Mouse (Mus musculus) lung, embryonic 16.5 days (tissue): Measurements from ENCODE around the gene Cd300ld4. TPM values are rescaled to one million over a fixed set of nuclear protein-coding genes. Genes with fewer than 3 reads are reported as not detected.
"Not testable (repeated sequence)": the region's sequence is repeated elsewhere in the genome, so short reads cannot be mapped to it uniquely, and the experiment has no call there.

Source experiments
- ATAC-seq: fragments of 200-750 bp; cut with Nextera tagmentation; 2 replicates; pipeline ENCODE4 v1.8.0; 2017; ENCODE audit warnings: low read depth, mild to moderate bottlenecking, moderate library complexity
- H3K27ac ChIP-seq: fragments of 300-500 bp; sonication (generic); 2 replicates; pipeline ENCODE4 v1.5.1; 2014; ENCODE audit warnings: mild to moderate bottlenecking, control low read depth, low read length
- H3K27me3 ChIP-seq: fragments of 300-500 bp; sonication (generic); 2 replicates; pipeline ENCODE4 v1.6.1; 2014; ENCODE audit warnings: low read depth, low read length, mixed read lengths; ENCODE audit not compliant: control insufficient read depth, insufficient read depth
- H3K36me3 ChIP-seq: fragments of 300-500 bp; sonication (generic); 2 replicates; pipeline ENCODE4 v1.6.1; 2014; ENCODE audit warnings: low read length; ENCODE audit not compliant: control insufficient read depth, insufficient read depth
- H3K4me1 ChIP-seq: fragments of 300-500 bp; sonication (generic); replicated peaks from 2 replicates; pipeline ENCODE4 v1.6.1; 2014; ENCODE audit warnings: low read length, mixed read lengths; ENCODE audit not compliant: control insufficient read depth, insufficient read depth
- H3K4me2 ChIP-seq: fragments of 300-500 bp; sonication (generic); 2 replicates; pipeline ENCODE4 v1.6.1; 2014; ENCODE audit warnings: low read depth, low read length, control low read depth
- H3K4me3 ChIP-seq: fragments of 300-500 bp; sonication (generic); 2 replicates; pipeline ENCODE4 v1.5.1; 2014; ENCODE audit warnings: mild to moderate bottlenecking, low read length, control low read depth
- H3K9ac ChIP-seq: fragments of 300-500 bp; sonication (generic); 2 replicates; pipeline ENCODE4 v1.6.1; 2014; ENCODE audit warnings: low read length, control low read depth
- H3K9me3 ChIP-seq: fragments of 300-500 bp; sonication (generic); 2 replicates; pipeline ENCODE4 v1.6.1; 2016; ENCODE audit warnings: low read length; ENCODE audit not compliant: control insufficient read depth
- WGBS: fragments of 180-500 bp; shearing (Covaris S2); extraction: QIAGEN DNeasy Blood & Tissue Kit; methylation state at CpG from one replicate; pipeline ENCODE4 v1.1.7; 2014; 5-methylcytosine and 5-hydroxymethylcytosine counted together
- polyA plus RNA-seq: library from polyadenylated mRNA; unstranded; fragments of >200 nt; fragmentation: Nextera tagmentation; extraction: Ambion mirVana; gene quantifications from 2 replicates; pipeline ENCODE4 v1.2.1, GENCODE M21; 2015

Cd300ld4 gene
- polyA plus RNA-seq, 1 experiment from 2014 or later = not detected

GRCm38 (mm10) chr11:115058701-115059100 lies 31.9 kb upstream of the Cd300ld4 start:
- no peak for ATAC-seq
- no peaks in the 10 kb centered on the region for H3K27me3 ChIP-seq
- no peak overlapping the region for H3K4me3 ChIP-seq
- no peaks in the 10 kb centered on the region for H3K9me3 ChIP-seq
- 72% methylated on average over 4 of the region's 4 CpGs for WGBS
- no peaks in the 10 kb centered on the region for H3K36me3 ChIP-seq
- H3K4me1 ChIP-seq = no peaks in the 10 kb centered on the region
- H3K9ac ChIP-seq = no peak overlapping the region
- no peak overlapping the region for H3K4me2 ChIP-seq
- H3K27ac ChIP-seq = no peak overlapping the region

DNA sequence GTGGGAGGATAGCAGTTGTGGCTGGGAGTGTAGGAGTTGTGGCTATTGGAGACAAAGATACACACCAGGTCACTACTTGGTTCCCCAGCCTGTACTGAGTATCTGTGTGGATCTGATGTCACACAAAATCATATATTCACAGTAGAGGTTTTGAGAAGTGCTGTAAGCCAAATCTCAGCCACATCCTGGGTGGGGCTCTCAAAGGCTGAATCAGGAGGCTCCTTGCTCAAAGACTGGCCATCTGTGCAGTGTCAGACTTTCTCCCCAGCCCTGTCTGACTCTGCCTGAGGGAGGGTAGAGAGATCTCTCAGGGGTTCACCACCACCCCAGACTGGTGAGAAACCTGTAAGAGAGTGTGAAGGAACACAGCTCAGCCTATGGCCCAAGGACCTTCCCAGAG lies 27.7 kb upstream of the Cd300ld4 start:
- Histone ChIP-seq H3K9ac (no peak overlapping the region), H3K27me3 (no peaks in the 10 kb centered on the region), H3K27ac (no peak overlapping the region), H3K9me3 (no peaks in the 10 kb centered on the region), H3K36me3 (no peaks in the 10 kb centered on the region), H3K4me2 (no peak overlapping the region), H3K4me3 (no peak overlapping the region), H3K4me1 (no peaks in the 10 kb centered on the region)
- no peak for ATAC-seq

DNA sequence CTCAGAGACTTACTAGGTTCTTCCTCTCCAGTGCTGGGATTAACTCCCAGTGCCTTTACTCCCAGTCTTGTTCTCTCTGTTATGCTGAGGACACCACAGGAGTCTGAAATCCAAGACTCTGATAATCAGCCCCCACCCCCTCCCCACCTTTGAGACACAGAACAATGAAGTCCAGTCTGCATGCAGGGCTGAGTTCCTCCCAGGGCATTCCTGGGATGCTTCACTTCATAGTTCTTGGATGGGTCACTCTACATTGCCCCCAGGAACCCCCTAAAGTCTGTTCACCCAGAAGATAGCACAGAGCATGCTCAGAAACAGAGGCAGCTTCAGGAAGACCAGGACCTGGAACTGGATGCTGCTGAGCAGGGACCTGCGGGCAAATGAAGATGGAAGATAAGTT lies 26.2 kb upstream of the Cd300ld4 start:
- no peaks in the 10 kb centered on the region for H3K27me3 ChIP-seq
- 67% methylated on average over 1 of the region's 1 CpGs for WGBS
- H3K9ac ChIP-seq = no peak overlapping the region
- H3K4me3 ChIP-seq = no peak overlapping the region
- ATAC-seq = no peak
- no peak overlapping the region for H3K27ac ChIP-seq
- no peak overlapping the region for H3K4me2 ChIP-seq
- H3K9me3 ChIP-seq = no peaks in the 10 kb centered on the region
- no peaks in the 10 kb centered on the region for H3K4me1 ChIP-seq
- H3K36me3 ChIP-seq = no peaks in the 10 kb centered on the region

GRCm38 (mm10) chr11:115052206-115052605 lies 25.4 kb upstream of the Cd300ld4 start:
- Histone ChIP-seq H3K4me1 (no peaks in the 10 kb centered on the region), H3K36me3 (no peaks in the 10 kb centered on the region), H3K27me3 (no peaks in the 10 kb centered on the region), H3K27ac (no peak overlapping the region), H3K9ac (no peak overlapping the region), H3K9me3 (no peaks in the 10 kb centered on the region), H3K4me2 (no peak overlapping the region), H3K4me3 (no peak overlapping the region)
- ATAC-seq = no peak
- 2% methylated on average over 9 of the region's 9 CpGs for WGBS

GRCm38 (mm10) chr11:115049282-115049895 lies 22.6 kb upstream of the Cd300ld4 start:
- Histone ChIP-seq H3K4me1 (no peaks in the 10 kb centered on the region), H3K4me2 (no peak overlapping the region)
- 38% methylated on average over 3 of the region's 3 CpGs for WGBS

GRCm38 (mm10) chr11:115048259-115048658 lies 21.4 kb upstream of the Cd300ld4 start, which contains the start of gene Cd300ld3:
Gene Cd300ld3, minus strand, starts transcription at chr11:115048409.
- no peaks in the 10 kb centered on the region for H3K9me3 ChIP-seq
- no peak for ATAC-seq
- H3K9ac ChIP-seq = no peak within 1 kb of the TSS
- no peak within 1 kb of the TSS for H3K27ac ChIP-seq
- no peaks in the 10 kb centered on the region for H3K4me1 ChIP-seq
- H3K4me3 ChIP-seq = no peak within 1 kb of the TSS
- no peaks in the 10 kb centered on the region for H3K27me3 ChIP-seq
- 64% methylated on average over 2 of the region's 2 CpGs for WGBS
- no peaks in the 10 kb centered on the region for H3K36me3 ChIP-seq
- H3K4me2 ChIP-seq = no peak within 1 kb of the TSS

More at GRCm38 (mm10) chr11:115049282-115049895, 22.6 kb upstream of the Cd300ld4 start:
- no peak overlapping the region for H3K27ac ChIP-seq
- ATAC-seq = no peak
- H3K4me3 ChIP-seq = no peak overlapping the region
- no peaks in the 10 kb centered on the region for H3K36me3 ChIP-seq
- no peaks in the 10 kb centered on the region for H3K9me3 ChIP-seq
- H3K27me3 ChIP-seq = no peaks in the 10 kb centered on the region
- no peak overlapping the region for H3K9ac ChIP-seq

DNA sequence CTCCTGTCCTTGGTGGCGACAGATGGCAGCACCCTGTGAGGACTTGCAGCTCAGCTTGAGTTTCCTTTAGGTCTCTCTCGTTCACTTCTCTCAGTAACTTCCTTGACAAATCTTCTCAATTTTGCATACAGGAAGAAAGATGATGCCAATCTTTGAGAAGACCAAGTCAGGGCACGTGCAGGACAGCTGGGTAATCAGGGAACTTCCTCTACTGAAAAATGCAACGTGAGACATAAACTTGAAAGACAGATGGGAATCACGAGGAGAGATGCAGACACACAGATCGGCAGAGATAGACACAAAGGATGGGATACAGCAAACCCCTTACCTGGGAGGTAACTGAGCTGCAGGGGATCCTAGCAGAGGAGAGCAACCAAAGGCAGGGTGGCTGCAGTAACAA lies 10.9 kb upstream of the Cd300ld4 start, which contains the start of gene Cd300ld5:
Gene Cd300ld5 (minus strand): TSS at position 101 of the 400 bp plus-strand sequence.
- not testable (repeated sequence) for ATAC-seq, H3K4me1 ChIP-seq, H3K4me3 ChIP-seq, H3K9me3 ChIP-seq, H3K27ac ChIP-seq, H3K4me2 ChIP-seq, H3K36me3 ChIP-seq, H3K27me3 ChIP-seq, H3K9ac ChIP-seq
- no CpG with 5 or more reads among the region's 6 CpGs for WGBS

GRCm38 (mm10) chr11:115016093-115016492 lies 10.7 kb downstream of the Cd300ld4 start, which contains the start of gene Cd300ld2:
Gene Cd300ld2, minus strand, starts transcription at chr11:115016193.
- WGBS = no CpG with 5 or more reads among the region's 7 CpGs
- not testable (repeated sequence) for H3K4me2 ChIP-seq, H3K36me3 ChIP-seq, H3K4me3 ChIP-seq, H3K27ac ChIP-seq, H3K9me3 ChIP-seq, ATAC-seq, H3K27me3 ChIP-seq, H3K4me1 ChIP-seq, H3K9ac ChIP-seq

DNA sequence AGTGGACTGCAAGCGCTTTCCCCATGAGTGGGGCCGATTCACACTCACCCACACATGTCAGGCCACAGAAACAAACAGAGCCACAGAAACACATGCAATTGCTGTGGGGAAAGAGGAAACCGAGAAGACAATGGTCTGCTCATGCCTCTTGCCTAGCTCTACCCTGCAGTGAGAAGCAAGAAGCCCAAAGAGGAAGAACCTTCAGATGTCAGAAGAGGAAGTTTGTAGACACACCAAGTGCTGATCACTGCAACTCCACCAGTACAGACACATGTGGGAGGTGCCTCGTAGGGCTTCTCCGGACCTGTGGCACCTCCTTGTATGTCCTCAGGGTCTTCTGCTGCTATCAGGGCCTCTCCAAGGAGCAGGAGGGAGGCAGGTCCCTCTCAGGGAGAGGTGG lies 22.7 kb downstream of the Cd300ld4 start:
- Histone ChIP-seq H3K27me3 (no peaks in the 10 kb centered on the region), H3K36me3 (no peaks in the 10 kb centered on the region), H3K9ac (no peak overlapping the region), H3K27ac (no peak overlapping the region), H3K4me3 (no peak overlapping the region), H3K9me3 (no peaks in the 10 kb centered on the region), H3K4me2 (no peak overlapping the region), H3K4me1 (no peaks in the 10 kb centered on the region)
- WGBS = 75% methylated on average over 5 of the region's 5 CpGs
- ATAC-seq = no peak
